18 mouse cellular contexts compared by ENCODE assay signal in the genomic region with DNA sequence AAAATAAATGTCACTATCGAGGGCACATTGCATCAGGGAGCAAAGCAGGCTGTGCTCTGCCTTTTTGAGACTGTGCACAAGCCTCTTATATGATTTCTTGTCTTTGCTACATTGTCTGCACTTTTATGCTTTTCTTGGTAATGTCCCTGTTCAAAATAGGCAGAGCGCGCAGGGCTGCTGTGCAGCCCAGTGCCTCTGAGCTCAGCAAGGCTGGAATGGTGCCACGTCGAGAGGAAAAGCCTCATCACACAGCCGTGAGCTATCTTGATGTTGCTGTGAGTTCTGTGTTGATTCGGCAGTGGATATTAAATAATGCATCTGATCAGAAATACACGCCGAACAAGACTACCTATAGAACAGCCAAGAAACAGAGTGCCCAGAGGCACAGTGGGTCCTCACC.
DNase-seq lines count a peak whose midpoint lies in the region; ATAC-seq and TF ChIP-seq lines count a peak whose summit lies in the region.
"Had no signal": no experiment of that assay in that cellular context is flagged by ENCODE, and none has a peak within 500 bp of the region (broad histone marks: within the 10 kb centered on the region; RNA-seq: fewer than 3 reads in every experiment).

No protein-coding gene starts in this region.

- no peak overlapping the region for H3K27ac ChIP-seq in intestine, postnatal 0 days (ENCODE audit: low read depth, low read length)
- H3K27ac ChIP-seq in hindbrain, embryonic 13.5 days: no peak overlapping the region
- H3K27ac ChIP-seq: forebrain, embryonic 15.5 days; heart, embryonic 10.5 days; limb, embryonic 15.5 days; midbrain, embryonic 13.5 days had no signal

- 72% methylated on average over 9 of the region's 9 CpGs for WGBS in intestine, postnatal 0 days
- 88% methylated on average over 9 of the region's 9 CpGs for WGBS in hindbrain, embryonic 13.5 days

- H3K9ac ChIP-seq in intestine, postnatal 0 days (ENCODE audit: low read depth, low read length): no peak overlapping the region
- no peak overlapping the region for H3K9ac ChIP-seq in hindbrain, embryonic 13.5 days
- H3K9ac ChIP-seq: forebrain, embryonic 15.5 days; limb, embryonic 15.5 days; midbrain, embryonic 13.5 days had no signal

- TF ChIP-seq CTCF in intestine, postnatal 0 days (IDR thresholded peaks at IDR 0.05; ENCODE audit: low read depth): no peak

- no peak overlapping the region for H3K4me3 ChIP-seq in intestine, postnatal 0 days (ENCODE audit: low read depth, low read length)
- no peak overlapping the region for H3K4me3 ChIP-seq in hindbrain, embryonic 13.5 days
- H3K4me3 ChIP-seq: forebrain, embryonic 15.5 days; heart, embryonic 10.5 days; limb, embryonic 15.5 days; midbrain, embryonic 13.5 days had no signal

- H3K27me3 ChIP-seq in intestine, postnatal 0 days (replicated peaks; ENCODE audit: control insufficient read depth, insufficient read depth, low read length): no peaks in the 10 kb centered on the region
- H3K27me3 ChIP-seq in hindbrain, embryonic 13.5 days: no peaks in the 10 kb centered on the region
- H3K27me3 ChIP-seq: forebrain, embryonic 15.5 days; limb, embryonic 15.5 days; midbrain, embryonic 13.5 days had no signal

- DNase-seq in cerebellum, adult 18-20 months: peak; percentile 9 to 10
- DNase-seq in cerebellum, adult 9-11 months: no peak
- DNase-seq in layer of hippocampus, adult 9-11 months: peak; percentile 29
- no peak for DNase-seq in layer of hippocampus, adult 11-12 months (ENCODE audit: low spot score)
- peak; percentile 38 for DNase-seq in adrenal gland, postnatal 14 days
- peak; percentile 64 for DNase-seq in right cerebral cortex, adult 18-20 months
- DNase-seq: cerebellum, adult 8-10 months; kidney, adult 18-20 months; lung, postnatal 14 days; thymus, postnatal 14 days had no signal

- no peak overlapping the region for H3K4me2 ChIP-seq in intestine, postnatal 0 days (replicated peaks; ENCODE audit: low read depth)
- H3K4me2 ChIP-seq in hindbrain, embryonic 13.5 days: no peak overlapping the region
- H3K4me2 ChIP-seq: forebrain, embryonic 15.5 days; limb, embryonic 15.5 days; midbrain, embryonic 13.5 days had no signal

- no peak for ATAC-seq in intestine, postnatal 0 days
- ATAC-seq in hindbrain, embryonic 13.5 days (ENCODE audit: low FRiP score): no peak
- ATAC-seq: activated CD4-positive, CD25-positive, alpha-beta regulatory T cell, adult 4 months; forebrain, embryonic 15.5 days; midbrain, embryonic 13.5 days had no signal

- no peaks in the 10 kb centered on the region for H3K4me1 ChIP-seq in intestine, postnatal 0 days (replicated peaks; ENCODE audit: control insufficient read depth, insufficient read depth, low read length)
- H3K4me1 ChIP-seq in hindbrain, embryonic 13.5 days (replicated peaks): peaks cover 6% of the 10 kb centered on the region; the same call in 1 of the 2 replicates
- H3K4me1 ChIP-seq: heart, embryonic 10.5 days; midbrain, embryonic 13.5 days had no signal

- H3K9me3 ChIP-seq in intestine, postnatal 0 days (ENCODE audit: control insufficient read depth): no peaks in the 10 kb centered on the region
- H3K9me3 ChIP-seq in hindbrain, embryonic 13.5 days: no peaks in the 10 kb centered on the region
- H3K9me3 ChIP-seq: forebrain, embryonic 15.5 days; G1E; heart, embryonic 10.5 days; limb, embryonic 15.5 days; midbrain, embryonic 13.5 days had no signal

- H3K36me3 ChIP-seq in intestine, postnatal 0 days (ENCODE audit: control insufficient read depth, insufficient read depth): no peaks in the 10 kb centered on the region
- no peaks in the 10 kb centered on the region for H3K36me3 ChIP-seq in hindbrain, embryonic 13.5 days
- H3K36me3 ChIP-seq: forebrain, embryonic 15.5 days; G1E; heart, embryonic 10.5 days; limb, embryonic 15.5 days; midbrain, embryonic 13.5 days had no signal

Comparison
In these comparisons a context has a peak if more than half of its experiments do, and no peak if none do; other contexts are left out.
1. DNase-seq: peak in cerebellum, adult 18-20 months (2 of 2), layer of hippocampus, adult 9-11 months (single experiment), adrenal gland, postnatal 14 days (single experiment) and right cerebral cortex, adult 18-20 months (single experiment); none in cerebellum, adult 9-11 months (single experiment) and layer of hippocampus, adult 11-12 months (single experiment).